Mouse (Mus musculus): Measurements from ENCODE around the gene Ugdh. TPM values are rescaled to one million over a fixed set of nuclear protein-coding genes. Genes with fewer than 3 reads are reported as not detected.
"Not testable (repeated sequence)": the region's sequence is repeated elsewhere in the genome, so short reads cannot be mapped to it uniquely, and the experiment has no call there.

Ugdh gene
- 10 to 100 TPM; 84.3 to 86.2 TPM for total RNA-seq (2021)
- long read RNA-seq, experiment 1, transcript Ugdh-201 (12 exons, 2,550 nt): major isoform, 150 of 162 reads
- long read RNA-seq, experiment 1, partial matches to known transcripts: 4 of 162 reads
- long read RNA-seq, experiment 1, other reads (novel, unspliced or antisense): 8 of 162 reads
- long read RNA-seq, experiment 2, transcript Ugdh-201 (12 exons, 2,550 nt): major isoform, 30 of 34 reads
- long read RNA-seq, experiment 2, partial matches to known transcripts: 3 of 34 reads
- long read RNA-seq, experiment 2, other reads (novel, unspliced or antisense): 1 of 34 reads

DNA sequence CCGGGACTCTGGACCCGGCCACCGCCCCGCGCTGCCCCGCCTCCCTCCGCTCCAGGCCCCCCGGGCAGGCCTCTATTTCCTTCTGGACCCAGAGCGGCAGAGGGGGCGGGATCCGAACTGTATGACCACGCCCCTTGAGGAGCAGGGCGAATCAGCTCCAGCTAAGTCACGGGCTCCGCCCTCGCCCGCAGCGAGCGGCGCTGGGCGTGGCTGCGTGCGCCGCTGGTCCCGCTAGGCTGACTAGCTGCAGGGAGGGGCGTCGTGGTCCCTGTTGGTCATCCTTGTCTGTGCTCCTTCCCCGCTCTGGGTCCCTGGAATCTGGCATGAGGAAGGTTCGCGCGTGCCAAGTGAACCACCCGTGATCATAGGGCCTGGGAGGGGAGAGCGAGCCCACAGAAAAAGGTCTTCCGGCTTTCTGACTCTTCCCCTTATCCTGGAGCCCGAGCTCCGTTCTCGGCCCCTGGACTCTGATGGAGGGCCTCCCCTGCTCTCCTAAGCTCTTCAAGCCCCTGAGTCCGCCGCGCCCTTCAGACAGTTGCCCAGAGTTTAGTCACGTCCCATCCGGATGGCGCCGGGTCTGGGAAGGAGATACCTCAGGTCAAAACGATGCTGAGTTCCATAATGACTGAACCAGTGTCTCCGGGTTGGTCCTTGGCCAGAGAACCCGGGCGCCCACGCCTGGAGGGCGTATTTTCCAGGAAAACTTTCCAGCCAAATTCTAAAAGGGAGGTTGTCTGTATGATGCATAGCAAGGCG lies at the start of gene Ugdh:
Ugdh (minus strand) TSS at position 144 of the 756 bp plus-strand sequence.
- DNase-seq: peak; percentile 99

DNA sequence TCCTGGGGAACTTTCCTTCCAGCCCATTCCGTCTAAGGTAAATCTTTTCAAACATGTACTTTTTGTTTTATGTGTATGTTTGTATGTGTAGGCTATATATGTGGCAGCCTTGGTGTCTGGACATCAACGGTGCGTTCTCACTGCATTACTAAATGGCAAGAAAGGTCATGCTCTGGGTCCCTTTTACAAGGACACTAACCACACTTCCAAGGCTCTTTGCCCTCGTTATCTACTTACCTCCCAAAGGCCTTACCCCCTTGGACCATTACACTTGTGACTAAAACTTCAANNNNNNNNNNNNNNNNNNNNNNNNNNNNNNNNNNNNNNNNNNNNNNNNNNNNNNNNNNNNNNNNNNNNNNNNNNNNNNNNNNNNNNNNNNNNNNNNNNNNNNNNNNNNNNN lies 47.2 kb upstream of the Ugdh start:
- no peak for DNase-seq

DNA sequence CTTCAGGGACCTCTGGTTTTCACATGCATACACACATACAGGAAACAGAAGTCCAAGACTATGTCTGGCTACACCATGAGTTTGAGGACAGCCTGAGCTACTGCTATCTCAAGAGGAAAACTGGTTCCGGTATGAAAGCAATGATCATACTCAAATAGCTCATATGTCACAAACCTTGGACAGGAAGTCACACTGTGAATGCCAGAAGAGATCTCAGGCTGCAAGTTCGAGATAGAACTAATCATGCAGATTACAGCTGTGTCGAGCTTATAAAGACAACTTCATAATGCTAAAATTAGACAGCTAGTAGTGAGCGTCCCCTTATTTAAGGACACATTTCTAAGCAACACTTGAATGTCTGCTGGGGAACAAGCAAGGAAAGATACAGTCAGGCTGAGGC lies 44.8 kb upstream of the Ugdh start:
- DNase-seq: no peak

DNA sequence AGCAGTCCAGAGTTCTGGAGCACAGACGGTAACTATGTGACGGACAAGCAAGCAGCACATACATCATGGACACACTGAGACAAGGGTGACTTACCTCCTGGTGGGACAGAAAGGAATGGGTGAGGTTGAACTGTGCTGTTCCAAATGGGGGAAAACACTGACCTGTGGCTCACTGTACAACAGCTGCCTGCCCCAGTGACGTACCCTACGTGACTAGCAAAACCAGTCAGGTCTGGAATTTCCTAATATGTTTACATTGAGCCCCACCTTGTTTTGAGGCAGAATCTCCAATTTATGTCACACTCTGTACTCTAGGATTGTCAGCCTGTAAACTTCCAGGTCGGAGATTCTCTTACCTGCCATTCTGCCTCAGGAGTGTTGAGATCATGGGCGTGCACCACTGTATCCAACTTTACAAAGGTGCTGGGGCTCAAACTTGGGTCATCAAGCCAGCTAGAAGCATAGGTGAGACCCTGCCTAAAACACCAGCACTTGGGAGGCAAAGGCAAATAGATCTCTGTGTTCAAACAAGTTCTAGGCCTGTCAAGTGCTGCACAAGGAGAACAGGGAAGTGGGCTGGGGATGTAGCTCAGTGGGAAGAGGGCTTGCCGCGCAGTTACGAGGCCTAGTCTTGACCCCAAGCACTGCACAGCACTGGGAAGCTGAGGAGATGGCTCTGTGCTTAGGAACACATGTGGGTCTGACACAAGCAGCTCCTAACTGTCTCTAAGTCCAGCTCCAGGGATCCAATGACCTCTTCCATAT lies 44.1 kb upstream of the Ugdh start:
- no peak for DNase-seq

DNA sequence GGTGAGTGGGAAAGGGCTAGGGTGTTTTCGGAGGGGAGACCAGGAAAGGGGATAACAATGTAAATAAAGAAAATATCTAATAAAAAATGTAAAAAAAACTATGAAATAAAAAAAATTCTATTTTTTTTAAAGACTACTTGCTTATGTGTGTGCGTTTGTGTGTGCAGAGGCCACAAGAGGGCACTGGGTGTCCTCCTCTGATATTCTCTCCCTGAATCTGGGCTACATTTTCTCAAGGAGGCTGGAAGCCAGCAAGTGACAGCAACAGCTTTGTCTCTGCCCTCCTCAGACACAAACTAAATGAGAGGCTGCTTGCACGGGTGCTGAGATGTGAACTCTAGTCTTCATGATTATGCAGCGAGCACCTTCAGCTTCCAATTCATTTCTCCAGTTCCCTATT lies 42.5 kb upstream of the Ugdh start:
- DNase-seq: peak in 1 of 2 experiments; percentile 48

DNA sequence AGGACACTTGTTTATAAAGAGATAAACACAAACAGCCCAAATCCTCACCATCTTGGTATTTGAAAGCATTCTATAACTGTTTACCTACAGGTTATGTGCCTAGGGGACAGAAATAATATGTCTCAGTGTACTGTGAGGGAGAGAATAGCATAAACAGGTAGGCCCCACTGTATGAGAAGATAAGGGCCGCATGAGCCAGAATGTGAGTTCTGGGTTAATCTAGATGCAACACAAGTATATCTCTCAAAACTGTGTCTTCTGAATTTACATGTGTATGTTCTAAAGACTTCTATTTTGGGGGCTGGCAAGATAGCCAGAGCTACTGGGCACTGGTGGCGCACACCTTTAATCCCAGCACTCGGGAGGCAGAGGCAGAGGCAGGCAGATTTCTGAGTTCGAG lies 41.0 kb upstream of the Ugdh start:
- not testable (repeated sequence) for DNase-seq

DNA sequence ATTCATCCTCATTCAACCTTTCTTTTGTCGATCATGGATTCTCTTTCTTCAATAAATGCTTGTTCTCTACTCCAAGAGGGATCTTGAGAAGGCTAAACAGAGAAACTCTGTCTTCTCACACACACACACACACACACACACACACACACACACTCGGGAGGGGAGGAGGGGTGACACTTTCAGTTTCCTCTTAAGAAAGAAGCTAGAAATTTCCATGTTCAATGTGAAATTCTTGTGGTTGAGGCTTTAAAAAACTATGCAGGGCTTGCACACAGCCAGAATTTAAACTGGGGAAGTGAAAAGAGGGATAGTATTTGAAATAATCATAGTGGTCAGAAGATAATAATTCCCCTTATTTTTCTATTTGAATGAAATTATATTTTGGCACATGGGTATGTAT lies 40.1 kb upstream of the Ugdh start:
- DNase-seq: peak in 1 of 2 experiments; percentile 12

DNA sequence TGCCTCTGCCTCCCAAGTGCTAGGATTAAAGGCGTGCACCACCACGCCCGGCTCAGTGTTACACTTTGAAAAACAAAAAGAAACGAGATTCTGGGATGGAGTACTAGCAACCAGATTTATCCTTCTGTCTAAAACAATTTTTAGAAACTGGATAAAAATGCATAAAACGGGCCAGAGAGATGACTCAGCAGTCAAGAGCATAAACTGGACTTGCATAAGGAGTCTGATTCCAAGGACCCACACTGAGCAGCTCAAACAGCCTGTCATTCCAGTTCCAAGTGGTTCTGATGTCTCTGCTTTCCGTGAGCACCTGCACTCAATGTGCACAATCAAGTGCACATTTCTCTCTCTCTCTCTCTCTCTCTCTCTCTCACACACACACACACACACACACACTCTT lies 34.0 kb upstream of the Ugdh start:
- peak; percentile 41 to 53 for DNase-seq

DNA sequence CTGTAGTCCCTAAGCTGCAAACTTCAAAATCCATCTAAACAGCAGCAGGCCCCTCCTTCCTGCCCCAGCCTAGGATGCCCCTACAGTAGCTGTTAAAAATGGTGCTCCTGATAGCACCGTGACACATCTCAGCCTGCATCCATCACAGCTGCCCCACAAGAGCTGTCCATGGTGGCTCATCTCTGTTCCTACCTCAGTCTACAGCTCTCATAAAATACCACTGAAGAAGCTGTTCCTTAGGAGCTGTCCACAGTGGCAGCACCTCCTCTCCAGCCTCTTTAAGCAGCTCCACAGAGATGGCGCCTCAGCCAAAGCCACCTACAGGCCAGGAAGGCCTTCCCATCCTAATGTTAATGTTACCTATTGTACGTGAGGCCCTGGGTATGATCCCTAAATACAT lies 31.2 kb upstream of the Ugdh start:
- no peak for DNase-seq

DNA sequence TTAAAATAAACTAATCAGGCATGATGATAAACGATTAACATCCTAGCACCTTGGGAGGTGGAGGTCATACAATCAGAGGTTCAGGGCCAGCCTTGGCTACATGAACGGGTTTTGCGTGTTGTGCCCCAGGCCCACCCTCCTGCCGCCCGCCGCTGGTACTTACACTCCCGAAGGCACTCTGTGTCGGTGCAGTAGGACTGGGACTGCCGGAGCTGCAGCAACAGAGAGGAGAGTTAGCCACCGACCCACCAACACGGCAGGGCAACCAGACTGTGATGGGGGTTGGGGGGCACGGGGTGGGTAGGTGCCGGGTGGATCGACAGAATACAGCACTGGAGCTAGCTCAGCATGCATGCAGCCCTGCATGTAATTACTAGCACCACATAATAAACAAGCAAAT lies 24.6 kb upstream of the Ugdh start:
- DNase-seq: no peak

DNA sequence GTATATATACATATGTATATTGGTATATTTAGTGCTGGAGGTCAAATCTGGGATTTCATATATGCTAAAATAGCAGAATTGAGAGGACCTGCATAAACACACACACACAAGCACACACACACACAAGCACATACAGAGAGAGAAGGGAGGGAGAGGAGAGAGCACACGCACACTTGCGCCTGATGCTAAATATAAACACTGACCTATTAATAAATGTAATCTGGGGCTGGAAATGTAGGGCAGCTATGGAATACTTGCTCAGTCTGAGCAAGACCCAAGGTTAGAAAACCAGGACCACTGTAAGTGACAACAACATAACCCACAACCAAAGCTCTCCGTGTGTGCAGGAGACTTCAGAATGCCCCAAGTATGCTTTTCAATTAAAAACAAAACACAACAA lies 23.7 kb upstream of the Ugdh start:
- DNase-seq: no peak

DNA sequence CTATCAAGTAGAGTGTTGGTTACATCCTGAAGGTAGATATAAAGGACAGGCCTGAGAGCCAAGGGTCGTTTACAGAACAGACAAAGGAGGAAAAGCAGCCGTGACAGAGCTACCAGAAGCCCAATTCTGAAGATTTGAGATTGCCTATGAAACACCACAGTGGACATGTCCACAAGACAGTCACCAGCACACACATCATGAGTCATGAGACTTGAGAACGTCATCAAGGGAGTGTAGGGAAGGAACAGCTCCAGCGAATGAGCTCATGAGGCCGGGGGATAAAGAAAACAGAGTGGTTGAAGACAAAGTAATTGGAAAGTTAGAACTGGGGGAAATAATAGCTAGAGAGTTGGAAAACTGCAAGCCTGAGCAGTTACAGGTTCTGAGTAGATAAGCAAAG lies 22.1 kb upstream of the Ugdh start:
- DNase-seq: peak in 1 of 2 experiments; percentile 55

DNA sequence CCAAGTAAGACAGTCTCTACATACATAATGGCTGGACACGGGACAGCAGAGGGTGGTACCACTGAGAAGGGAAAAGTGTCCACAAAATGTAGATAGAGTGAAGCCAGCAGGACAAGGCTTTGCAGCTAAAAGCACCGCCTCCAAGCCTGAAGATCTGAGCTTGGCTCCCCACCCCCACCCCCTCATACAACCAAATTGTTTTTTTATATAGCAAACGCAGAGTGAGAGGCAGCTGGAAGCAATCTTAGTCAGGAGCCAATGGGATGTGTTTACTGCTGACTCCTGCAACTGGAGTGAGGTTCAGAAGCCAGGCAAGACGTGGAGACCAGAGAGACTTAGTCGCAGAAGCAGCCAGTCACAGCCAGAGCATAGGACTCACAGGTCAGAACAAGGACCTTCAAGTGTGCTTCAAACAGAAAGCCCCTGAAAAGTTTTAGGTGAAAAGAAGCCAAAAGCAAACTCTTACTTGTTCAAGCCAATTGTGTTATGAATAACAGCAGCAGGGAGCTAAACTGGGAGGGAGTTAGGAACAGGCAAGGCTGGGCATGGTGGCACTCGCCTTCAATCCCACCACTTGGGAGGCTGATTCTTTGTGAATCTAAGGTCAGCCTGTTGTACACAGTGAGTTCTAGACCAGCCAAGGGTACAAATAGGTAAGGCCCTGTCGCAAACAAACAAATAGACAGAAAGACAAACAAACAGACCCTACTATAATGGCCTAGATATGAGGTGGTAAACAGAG lies 21.5 kb upstream of the Ugdh start:
- DNase-seq: no peak

DNA sequence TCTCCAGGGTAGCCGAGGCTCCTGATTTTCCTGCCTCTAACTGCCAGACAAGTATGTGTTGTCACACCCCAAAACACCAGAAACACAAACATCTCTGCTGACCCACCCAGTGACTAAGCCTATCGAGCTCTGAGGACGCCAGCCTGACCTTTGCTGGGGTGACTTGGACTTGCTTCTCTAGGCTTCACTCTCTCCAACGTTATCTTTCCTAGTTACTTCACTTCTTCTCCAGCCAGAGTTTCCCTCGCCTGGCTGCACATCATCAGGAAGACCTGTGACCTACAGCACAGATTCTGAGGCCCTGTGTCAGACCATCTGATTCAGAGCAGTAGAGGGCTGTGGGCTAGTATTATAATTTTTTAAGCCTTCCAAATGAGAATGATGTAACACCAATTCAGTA lies 19.0 kb upstream of the Ugdh start:
- peak; percentile 52 to 53 for DNase-seq

DNA sequence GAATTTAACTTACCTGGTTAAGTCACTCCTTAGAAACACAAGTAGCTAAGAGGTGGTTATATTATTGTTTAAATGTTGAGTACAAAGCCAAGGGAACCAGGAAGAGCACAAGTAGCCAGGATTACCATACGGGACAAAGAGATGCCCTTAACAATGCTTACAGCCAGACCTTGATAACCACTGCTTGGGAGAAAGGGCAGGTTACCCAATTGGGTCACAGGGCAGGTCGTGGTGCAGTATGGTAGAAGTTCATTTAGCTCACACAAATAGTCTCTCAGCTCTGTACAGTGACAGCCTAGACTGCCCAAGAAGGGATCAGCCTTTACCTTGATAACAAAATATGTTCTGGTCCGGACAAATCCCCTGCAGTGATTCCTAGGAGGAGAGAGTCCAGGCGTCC lies 13.2 kb upstream of the Ugdh start:
- no peak for DNase-seq

DNA sequence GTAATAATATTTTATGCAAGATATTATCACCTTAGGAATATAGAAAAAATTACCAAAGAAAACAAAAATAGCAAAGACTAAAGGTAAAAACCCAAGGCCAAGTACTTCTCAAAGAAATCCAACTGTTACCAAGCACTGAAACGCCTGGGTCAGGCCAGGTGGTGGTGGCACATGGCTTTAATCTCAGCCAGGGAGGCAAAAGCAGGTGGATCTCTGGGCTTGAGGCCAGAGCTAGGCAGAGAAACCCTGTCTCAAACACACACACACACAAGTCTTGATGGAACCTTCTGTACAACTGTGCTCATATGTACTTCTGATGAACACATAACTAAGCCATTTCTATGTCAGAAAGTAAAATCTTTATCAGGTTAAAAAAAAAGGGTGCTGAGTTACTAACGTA lies 12.1 kb upstream of the Ugdh start:
- no peak for DNase-seq

DNA sequence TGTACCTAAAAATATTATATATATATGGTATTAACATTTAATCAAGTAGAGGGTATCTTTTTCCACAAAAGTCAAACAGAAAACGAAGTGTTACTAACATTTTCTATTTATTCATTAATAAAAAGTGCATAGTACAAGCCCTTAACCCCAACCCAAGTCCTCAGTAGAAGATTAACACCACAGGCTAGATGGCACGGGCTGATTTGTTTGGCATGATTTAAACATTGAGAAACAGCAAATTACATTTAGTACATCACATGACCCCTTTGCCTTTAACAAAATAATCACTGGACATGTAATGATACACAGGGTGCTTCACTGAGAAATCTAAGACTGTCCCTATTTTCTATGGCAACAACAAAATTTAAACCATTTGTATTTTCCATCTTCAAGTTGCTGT lies 11.0 kb upstream of the Ugdh start:
- DNase-seq: no peak

DNA sequence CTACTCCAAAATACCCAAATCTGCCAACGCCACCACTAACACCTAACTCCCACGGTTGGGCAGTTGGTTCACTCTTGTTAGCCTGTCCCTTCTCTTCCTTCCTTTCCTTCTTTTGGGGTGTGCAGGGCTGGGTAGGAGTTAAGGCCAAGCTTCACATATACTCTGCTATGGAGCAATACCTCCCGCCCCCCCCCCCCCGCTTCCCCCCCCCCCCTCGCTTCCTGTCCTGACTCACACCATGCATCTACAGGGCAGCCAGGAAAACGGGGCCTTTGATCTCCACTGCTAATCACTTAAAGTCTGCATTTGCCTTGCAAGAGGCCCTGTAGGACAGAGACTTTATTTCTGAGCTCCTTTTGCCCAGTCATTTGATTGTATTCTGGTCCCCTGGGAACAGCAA lies 9.2 kb upstream of the Ugdh start:
- no peak for DNase-seq

DNA sequence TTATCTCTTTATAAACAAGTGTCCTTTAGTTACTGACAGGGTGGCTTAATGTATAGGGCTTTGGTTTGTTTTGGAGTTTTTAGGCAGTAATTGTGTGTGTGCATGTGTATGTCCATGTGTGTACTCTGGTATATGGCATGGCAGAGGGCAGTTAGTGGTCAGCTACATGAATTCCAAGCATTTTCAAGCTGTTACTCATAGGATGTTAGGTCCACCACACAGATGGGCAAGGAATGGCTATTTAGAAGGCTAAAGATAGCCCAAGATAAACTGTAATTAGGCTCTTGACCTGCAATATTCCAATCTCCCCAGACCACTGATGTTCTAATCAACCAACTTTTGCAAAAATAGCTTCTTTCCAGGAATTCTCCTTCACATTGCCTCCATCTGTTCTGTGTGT lies 2.3 kb upstream of the Ugdh start:
- DNase-seq: no peak

DNA sequence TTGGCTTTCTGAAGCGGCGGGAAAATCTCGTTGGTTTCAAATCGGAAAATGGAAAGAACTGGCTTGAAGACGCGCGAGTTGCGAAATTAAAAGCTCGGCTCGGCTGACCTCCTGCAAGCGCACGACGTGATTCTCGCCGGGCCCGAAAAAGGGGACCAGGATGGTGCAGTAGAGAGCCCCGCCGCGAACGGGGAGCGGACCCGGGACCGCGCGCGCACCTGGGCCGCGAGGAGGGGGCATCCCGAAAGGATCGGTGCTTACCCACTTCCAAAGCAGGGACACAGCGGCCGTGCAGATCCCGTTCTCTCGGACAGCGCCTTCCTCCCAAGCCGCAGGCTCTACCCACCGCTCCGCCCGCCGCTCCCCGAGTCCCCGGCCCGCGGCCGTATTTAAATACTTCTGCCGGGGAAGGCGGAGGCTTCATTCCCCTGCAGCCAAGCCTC lies 365 bp downstream of the Ugdh start:
- DNase-seq: no peak

DNA sequence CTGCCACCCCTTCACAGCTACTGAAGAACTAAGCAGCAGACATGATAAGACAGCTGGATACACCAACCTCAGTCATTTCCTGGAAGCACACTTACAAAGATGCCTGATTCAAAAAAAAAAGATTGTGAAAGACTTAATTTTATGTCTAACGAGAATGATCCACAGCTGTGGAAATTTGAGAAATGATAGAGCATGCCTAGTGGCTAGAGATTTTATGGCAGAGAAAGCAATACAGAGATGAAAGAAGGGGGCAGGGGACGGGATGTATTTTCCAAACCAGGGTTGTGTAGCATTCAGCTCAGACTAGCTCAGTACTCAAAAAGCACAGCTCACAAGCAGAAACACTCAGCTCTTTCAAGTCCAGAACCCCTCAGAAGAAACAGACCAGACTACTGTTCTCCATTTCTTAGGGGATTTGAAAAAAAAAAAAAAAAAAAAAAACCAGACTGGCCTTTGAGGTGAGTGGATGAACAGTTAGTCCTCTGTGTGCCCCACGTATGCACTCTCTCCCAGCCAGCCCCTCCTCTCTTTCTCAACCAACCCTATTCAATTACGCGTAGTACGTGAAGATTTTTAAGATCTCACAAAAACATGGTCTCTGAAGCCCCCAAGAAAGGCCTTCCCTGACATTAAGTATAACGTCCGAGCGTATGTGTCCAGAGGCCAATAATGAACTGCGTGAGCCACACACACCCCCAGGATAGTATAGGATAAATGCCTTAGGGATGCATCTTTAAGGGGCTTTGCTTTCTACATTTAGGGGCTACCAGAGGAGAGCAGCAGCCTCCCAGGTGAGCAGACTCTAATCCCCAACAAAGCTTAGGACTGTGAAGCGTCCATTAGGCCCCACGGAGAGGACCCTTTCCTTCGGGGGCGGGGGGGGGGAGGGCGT lies 1.0 kb downstream of the Ugdh start:
- DNase-seq: no peak

All from adrenal gland, postnatal 36 days (tissue).